ENCODE assay signal across 27 mouse cellular contexts in the genomic region with DNA sequence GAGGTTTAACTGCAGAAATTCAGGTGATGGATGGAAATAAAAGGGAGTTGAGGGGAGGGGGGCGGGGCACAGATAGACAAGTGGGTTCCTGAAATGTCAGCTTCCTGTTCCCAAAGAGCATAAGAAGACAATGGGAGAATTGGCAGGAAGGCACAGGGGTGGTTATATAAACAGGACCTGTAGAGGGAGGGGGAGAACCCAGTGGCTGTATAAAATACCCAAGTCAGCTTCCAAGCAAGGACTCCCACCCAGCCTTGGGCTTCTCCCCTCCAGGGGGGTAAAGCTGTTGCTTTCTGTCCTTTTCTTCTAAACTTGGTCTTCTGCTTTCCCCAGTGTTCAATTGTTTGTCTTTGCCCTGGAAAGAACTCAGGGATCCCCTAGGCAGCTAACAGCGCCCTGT. TPM values are rescaled to one million over a fixed set of nuclear protein-coding genes. Genes with fewer than 3 reads are reported as not detected.
DNase-seq lines count a peak whose midpoint lies in the region; ATAC-seq and TF ChIP-seq lines count a peak whose summit lies in the region.
"Had no signal": no experiment of that assay in that cellular context is flagged by ENCODE, and none has a peak within 500 bp of the region (broad histone marks: within the 10 kb centered on the region; RNA-seq: fewer than 3 reads in every experiment).

No protein-coding gene starts in this region.

- no peaks in the 10 kb centered on the region for H3K36me3 ChIP-seq in lung, embryonic 14.5 days (ENCODE audit: insufficient read depth)
- no peaks in the 10 kb centered on the region for H3K36me3 ChIP-seq in lung, postnatal 0 days (ENCODE audit: insufficient read depth, low read length)
- H3K36me3 ChIP-seq: embryonic facial prominence, embryonic 13.5 days; embryonic facial prominence, embryonic 15.5 days; forebrain, embryonic 10.5 days; forebrain, embryonic 12.5 days had no signal

- TF ChIP-seq EP300 in lung, postnatal 0 days (IDR thresholded peaks at IDR 0.05): no peak

- peak; percentile 17 for DNase-seq in lung, embryonic 14.5 days
- no peak for DNase-seq in lung, adult 2 months
- peak; percentile 30 for DNase-seq in lung, postnatal 0 days (ENCODE audit: low spot score)
- DNase-seq in lung, postnatal 4 days: no peak
- DNase-seq in lung, postnatal 14 days: peak; percentile 12
- DNase-seq in lung, postnatal 36 days: peak; percentile 30
- no peak for DNase-seq in left cerebral cortex, adult 8-10 months (ENCODE audit: low spot score in 2 of 2)
- no peak for DNase-seq in kidney, postnatal 4 days
- DNase-seq: adrenal gland, adult 2 months; adrenal gland, postnatal 10 days; adrenal gland, postnatal 25 days; cerebellum, adult 11 months; cerebellum, adult 18-20 months; cerebellum, adult 8-10 months; cerebellum, adult 9-11 months; cerebellum, postnatal 14 days; cerebellum, postnatal 36 days; embryo, embryonic 11 days had no signal

- WGBS in lung, embryonic 14.5 days: 84% methylated on average over 2 of the region's 2 CpGs
- WGBS in lung, adult 2 months: 66% methylated on average over 2 of the region's 2 CpGs
- WGBS in lung, postnatal 0 days: 71% methylated on average over 2 of the region's 2 CpGs

- no peak overlapping the region for H3K4me3 ChIP-seq in lung, embryonic 14.5 days (ENCODE audit: low read depth, low read length)
- no peak overlapping the region for H3K4me3 ChIP-seq in lung, adult 2 months (replicated peaks; ENCODE audit: extremely low read depth, low read depth, low read length)
- H3K4me3 ChIP-seq in lung, postnatal 0 days (ENCODE audit: low read depth, low read length): no peak overlapping the region
- H3K4me3 ChIP-seq: embryonic facial prominence, embryonic 13.5 days; embryonic facial prominence, embryonic 15.5 days; erythroblast, embryonic 14.5 days; forebrain, embryonic 10.5 days; forebrain, embryonic 12.5 days had no signal

- no peaks in the 10 kb centered on the region for H3K9me3 ChIP-seq in lung, embryonic 14.5 days (ENCODE audit: low read depth, low read length)
- no peaks in the 10 kb centered on the region for H3K9me3 ChIP-seq in lung, postnatal 0 days (ENCODE audit: low read length)
- H3K9me3 ChIP-seq: embryonic facial prominence, embryonic 13.5 days; embryonic facial prominence, embryonic 15.5 days; forebrain, embryonic 10.5 days; forebrain, embryonic 12.5 days had no signal

- no peaks in the 10 kb centered on the region for H3K27me3 ChIP-seq in lung, embryonic 14.5 days (ENCODE audit: insufficient read depth, low read length)
- no peaks in the 10 kb centered on the region for H3K27me3 ChIP-seq in lung, postnatal 0 days (replicated peaks; ENCODE audit: insufficient read depth, low read length)
- H3K27me3 ChIP-seq: embryonic facial prominence, embryonic 13.5 days; embryonic facial prominence, embryonic 15.5 days; forebrain, embryonic 12.5 days had no signal

- H3K27ac ChIP-seq in lung, embryonic 14.5 days (ENCODE audit: low read depth): no peak overlapping the region
- no peak overlapping the region for H3K27ac ChIP-seq in lung, postnatal 0 days (ENCODE audit: low read length)
- H3K27ac ChIP-seq: embryonic facial prominence, embryonic 13.5 days; embryonic facial prominence, embryonic 15.5 days; forebrain, embryonic 10.5 days; forebrain, embryonic 12.5 days had no signal

- no peak for TF ChIP-seq CTCF in lung, embryonic 14.5 days (IDR thresholded peaks at IDR 0.05; ENCODE audit: low read depth)
- TF ChIP-seq CTCF in lung, adult 2 months (IDR thresholded peaks at IDR 0.05; ENCODE audit: insufficient read depth, low read length): no peak
- peak; percentile 12 for TF ChIP-seq CTCF in lung, postnatal 0 days (IDR thresholded peaks at IDR 0.05)

- no peak overlapping the region for H3K9ac ChIP-seq in lung, embryonic 14.5 days
- H3K9ac ChIP-seq in lung, postnatal 0 days (replicated peaks; ENCODE audit: low read depth): no peak overlapping the region
- H3K9ac ChIP-seq: embryonic facial prominence, embryonic 13.5 days; embryonic facial prominence, embryonic 15.5 days; forebrain, embryonic 12.5 days had no signal

- no peak for ATAC-seq in lung, embryonic 14.5 days (ENCODE audit: insufficient read depth)
- ATAC-seq in lung, postnatal 0 days: peak; percentile 56
- ATAC-seq: forebrain, embryonic 14.5 days had no signal

- no peak overlapping the region for H3K4me2 ChIP-seq in lung, embryonic 14.5 days
- no peak overlapping the region for H3K4me2 ChIP-seq in lung, postnatal 0 days (replicated peaks; ENCODE audit: low read depth, low read length)
- H3K4me2 ChIP-seq: embryonic facial prominence, embryonic 13.5 days; embryonic facial prominence, embryonic 15.5 days; forebrain, embryonic 12.5 days had no signal

- H3K4me1 ChIP-seq in lung, embryonic 14.5 days (ENCODE audit: insufficient read depth): no peaks in the 10 kb centered on the region
- H3K4me1 ChIP-seq in lung, adult 2 months (ENCODE audit: control insufficient read depth, insufficient read depth, low read length): no peaks in the 10 kb centered on the region
- H3K4me1 ChIP-seq in lung, postnatal 0 days (ENCODE audit: insufficient read depth, low read depth, low read length): no peaks in the 10 kb centered on the region
- H3K4me1 ChIP-seq: embryonic facial prominence, embryonic 15.5 days; forebrain, embryonic 12.5 days had no signal

- no peak for TF ChIP-seq POLR2A in lung, adult 2 months (IDR thresholded peaks at IDR 0.05; ENCODE audit: borderline replicate concordance, extremely low read depth, low read depth, low read length)

RNA-seq across cellular contexts. Expression of a gene that starts 55.5 kb away (rescaled TPM):
- polyA plus RNA-seq in lung, embryonic 14.5 days (2014; fragmentation: Nextera tagmentation; extraction: Ambion mirVana): 0.37 and 0.42 TPM in 2 replicates
- 0.32 and 0.35 TPM in 2 replicates for polyA plus RNA-seq in lung, adult 2 months (2012; rRNA removed)
- polyA plus RNA-seq in lung, postnatal 0 days (2015; fragmentation: Nextera tagmentation; extraction: Ambion mirVana): 0.45 and 0.65 TPM in 2 replicates
- total RNA-seq in left cerebral cortex, adult 8-10 months (2022): under 1 TPM in 3 of 4 experiments, not detected in 1; 0.07 to 0.16 (median 0.11) TPM
- total RNA-seq: adrenal gland, adult 2 months; adrenal gland, postnatal 25 days; common myeloid progenitor, adult 5-6 weeks; MEL had no signal
- polyA plus RNA-seq: adrenal gland, adult 2 months; C2C12; erythroblast, embryonic 14.5 days had no signal

Comparison
In these comparisons a context has a peak if more than half of its experiments do, and no peak if none do; other contexts are left out.
1. DNase-seq: peak in lung, embryonic 14.5 days (single experiment), lung, postnatal 0 days (single experiment), lung, postnatal 14 days (single experiment) and lung, postnatal 36 days (single experiment); none in lung, adult 2 months (single experiment), lung, postnatal 4 days (0 of 2), left cerebral cortex, adult 8-10 months (0 of 2) and kidney, postnatal 4 days (0 of 2).